Mouse (Mus musculus) heart, postnatal 0 days (tissue): ENCODE measurements around the gene Dhx30.

Source experiments
- CTCF ChIP-seq: IDR thresholded peaks from 2 replicates; pipeline ENCODE4 v1.5.1; 2016; ENCODE audit warnings: antibody characterized with exemption, control low read depth, low read depth
- EP300 ChIP-seq: IDR thresholded peaks from 2 replicates; pipeline ENCODE4 v1.6.1; 2016; ENCODE audit warnings: antibody characterized with exemption, low read depth

- TF ChIP-seq CTCF = no peak
- TF ChIP-seq EP300 = no peak
These were observed 41.4 kb upstream of the Dhx30 start for GRCm38 (mm10) chr9:110159036-110159435.
